Mouse (Mus musculus) heart, postnatal 0 days (tissue): Measurements from ENCODE around the gene 1810010H24Rik.

Source experiments
- CTCF ChIP-seq: IDR thresholded peaks from 2 replicates; pipeline ENCODE4 v1.5.1; 2016; ENCODE audit warnings: antibody characterized with exemption, control low read depth, low read depth
- EP300 ChIP-seq: IDR thresholded peaks from 2 replicates; pipeline ENCODE4 v1.6.1; 2016; ENCODE audit warnings: antibody characterized with exemption, low read depth

DNA sequence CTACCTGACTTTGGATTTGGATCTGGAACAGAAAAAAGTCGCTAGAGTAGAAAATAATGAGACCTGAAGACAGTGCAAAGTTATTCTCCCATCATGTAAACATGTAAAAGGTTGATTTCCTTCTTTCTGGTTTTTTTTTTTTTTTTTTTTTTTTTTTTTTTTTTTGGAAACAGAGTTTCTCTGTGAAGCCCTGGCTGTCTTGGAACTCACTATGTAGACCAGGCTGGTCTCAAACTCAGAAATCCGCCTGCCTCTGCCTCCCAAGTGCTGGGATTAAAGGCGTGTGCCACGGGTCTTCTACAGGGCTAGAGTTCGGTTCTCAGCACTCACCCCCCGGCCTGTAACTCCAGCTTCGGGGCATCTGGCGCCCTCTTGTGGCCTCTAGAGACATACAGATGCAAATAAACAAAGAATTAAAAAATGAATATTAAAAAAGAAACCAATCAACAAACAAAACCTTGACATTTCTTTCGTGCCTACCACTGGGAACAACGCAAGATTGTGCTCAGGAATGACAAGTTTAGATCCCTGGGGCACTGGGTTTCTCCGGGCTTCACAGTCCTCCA, 11.4 kb upstream of the 1810010H24Rik start:
- TF ChIP-seq CTCF (no peak), EP300 (no peak)
